Mouse (Mus musculus) spleen, adult 12 weeks (tissue): ENCODE measurements around the gene Myh9.
"Not testable (repeated sequence)": the region's sequence is repeated elsewhere in the genome, so short reads cannot be mapped to it uniquely, and the experiment has no call there.

Experiments used
- DNase-seq: peaks from one replicate; pipeline ENCODE4 v3.0.0; 2022; ENCODE audit warnings: low spot score

The Myh9 gene

GRCm38 (mm10) chr15:77867231-77867968 lies 25.4 kb upstream of the Myh9 start:
- DNase-seq: not testable (repeated sequence)

DNA sequence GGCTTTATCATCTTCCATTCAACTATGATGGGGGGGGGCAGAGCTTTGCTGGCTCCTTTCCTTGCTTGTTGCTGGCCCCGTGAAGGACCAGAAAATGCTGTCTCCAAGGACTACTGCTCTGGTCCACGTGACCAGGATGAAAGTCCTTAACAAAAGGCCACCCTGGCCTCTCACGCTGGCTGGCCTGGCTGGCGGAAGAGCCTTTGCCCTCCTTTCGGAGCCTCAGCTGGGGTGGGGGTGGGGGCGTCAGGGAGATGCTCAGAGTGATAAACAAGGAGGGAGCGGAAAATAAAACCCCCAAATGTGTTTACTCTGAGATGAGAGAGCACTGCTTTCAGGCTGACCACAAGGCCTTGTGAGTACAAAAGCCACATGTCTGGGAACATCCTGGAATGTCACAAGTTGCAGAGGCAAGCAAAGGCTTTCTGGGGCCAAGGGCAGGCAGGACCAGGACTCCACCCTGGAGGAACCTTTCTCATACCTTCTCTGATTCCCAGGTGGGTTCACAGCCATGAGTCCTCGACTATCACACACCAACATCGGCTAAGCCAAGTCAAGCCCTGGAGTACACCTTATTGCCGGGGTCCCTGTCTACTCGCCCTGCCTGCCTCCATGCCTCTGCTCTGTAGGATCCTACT lies 24.7 kb upstream of the Myh9 start:
- no peak for DNase-seq

DNA sequence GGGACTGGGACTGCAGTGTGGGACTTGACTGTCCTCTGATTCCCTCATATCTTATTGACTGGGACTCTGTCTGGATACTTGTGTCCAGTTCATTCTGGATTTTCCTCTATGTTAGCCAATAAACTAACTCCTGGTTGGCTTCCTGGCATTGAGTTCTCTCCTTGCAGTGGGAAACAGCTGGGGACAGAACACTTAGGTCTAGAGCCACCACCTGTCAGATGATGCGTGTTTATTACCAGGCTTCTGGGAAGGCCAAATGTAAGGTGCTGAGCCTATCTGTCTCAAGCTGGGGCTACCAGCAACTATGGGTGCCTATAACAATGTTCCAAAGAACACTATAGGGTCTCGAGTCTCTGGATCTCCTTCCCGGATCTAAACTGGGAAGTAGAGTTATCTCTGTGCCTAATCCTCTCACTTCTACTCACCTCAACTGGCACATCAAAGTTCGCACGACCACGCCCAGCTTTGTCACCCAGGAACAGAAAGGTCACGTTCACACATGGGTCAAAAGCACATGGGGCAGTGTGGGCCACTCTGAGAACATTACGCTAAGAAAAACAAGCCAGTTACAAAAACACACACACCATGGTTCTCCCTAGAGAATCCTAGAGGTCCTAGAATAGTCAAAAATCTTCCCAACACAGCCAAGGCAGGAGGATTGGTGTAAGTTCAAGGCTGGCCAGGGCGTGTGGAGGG lies 22.2 kb upstream of the Myh9 start:
- no peak for DNase-seq

DNA sequence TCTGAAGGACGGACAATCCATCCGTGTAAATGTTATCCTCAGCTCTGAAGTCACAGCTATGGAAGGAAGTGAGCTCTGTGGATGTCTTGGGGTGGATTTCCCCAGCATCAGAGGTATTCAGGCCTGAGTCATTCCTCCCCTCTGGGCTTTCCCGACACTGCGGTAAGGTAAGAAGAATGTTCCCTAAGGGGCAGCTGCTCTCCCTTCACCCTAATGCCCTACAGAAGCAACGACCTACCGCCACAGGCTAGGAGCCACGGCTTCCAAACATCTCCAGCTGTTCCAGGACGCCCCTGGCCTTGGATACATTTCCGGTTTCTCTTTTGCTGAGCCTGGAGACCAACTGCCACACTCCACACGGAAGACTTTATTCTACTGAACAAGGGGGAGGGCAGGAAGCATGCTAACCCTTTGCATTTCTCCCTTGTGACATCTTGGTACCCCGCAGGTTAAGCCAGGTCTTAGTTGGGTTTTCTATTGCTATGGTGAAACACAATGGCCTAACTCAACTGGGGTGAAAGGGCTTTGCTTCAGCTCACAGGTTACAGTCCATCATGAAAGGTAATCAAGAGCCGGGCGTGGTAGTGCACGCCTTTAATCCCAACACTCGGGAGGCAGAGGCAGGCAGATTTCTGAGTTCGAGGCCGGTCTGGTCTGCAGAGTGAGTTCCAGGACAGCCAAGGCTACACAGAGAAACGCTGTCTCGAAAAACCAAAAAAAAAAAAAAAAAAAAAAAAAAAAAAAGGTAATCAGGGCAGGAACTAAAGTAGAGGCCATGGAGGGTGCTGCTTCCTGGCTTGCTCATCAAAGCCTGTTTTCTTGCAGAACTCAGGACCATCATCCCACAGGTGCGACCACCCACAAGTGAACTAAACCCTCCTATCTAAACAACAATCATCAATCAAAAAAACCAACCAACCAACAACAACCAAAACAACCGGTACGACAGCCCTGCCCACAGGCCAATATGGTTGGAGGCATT lies 21.3 kb upstream of the Myh9 start:
- DNase-seq: no peak

GRCm38 (mm10) chr15:77860081-77860665 lies 18.2 kb upstream of the Myh9 start:
- DNase-seq: no peak

DNA sequence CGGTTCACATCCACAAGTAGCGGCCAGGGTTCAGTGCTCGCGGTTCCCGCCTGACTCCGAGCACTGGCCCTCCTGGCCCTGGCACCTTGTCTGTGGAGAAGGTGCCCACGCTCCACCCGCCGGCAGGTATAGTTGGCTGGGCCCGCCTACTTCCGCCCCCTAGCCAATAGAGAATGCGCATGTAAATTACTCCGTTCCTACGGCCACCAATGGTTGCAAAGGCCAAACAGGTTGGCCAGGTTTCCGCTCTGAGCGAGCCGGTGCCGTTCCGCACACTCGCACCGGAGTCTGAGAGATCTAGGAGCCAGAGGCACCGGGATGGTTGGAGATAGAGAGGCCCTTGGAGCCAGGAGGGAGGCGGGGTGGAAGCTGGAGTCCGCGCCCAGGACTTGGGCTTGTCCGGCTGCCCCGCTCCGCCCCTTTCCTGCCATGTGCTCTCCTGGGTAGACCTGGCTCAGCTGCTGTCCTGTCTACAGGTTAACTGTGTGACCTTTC lies 15.7 kb upstream of the Myh9 start:
- DNase-seq: no peak

- no peak for DNase-seq
These were observed 14.6 kb upstream of the Myh9 start for GRCm38 (mm10) chr15:77856541-77856940.

- no peak for DNase-seq
These were observed 13.3 kb upstream of the Myh9 start for GRCm38 (mm10) chr15:77855301-77855700.

DNA sequence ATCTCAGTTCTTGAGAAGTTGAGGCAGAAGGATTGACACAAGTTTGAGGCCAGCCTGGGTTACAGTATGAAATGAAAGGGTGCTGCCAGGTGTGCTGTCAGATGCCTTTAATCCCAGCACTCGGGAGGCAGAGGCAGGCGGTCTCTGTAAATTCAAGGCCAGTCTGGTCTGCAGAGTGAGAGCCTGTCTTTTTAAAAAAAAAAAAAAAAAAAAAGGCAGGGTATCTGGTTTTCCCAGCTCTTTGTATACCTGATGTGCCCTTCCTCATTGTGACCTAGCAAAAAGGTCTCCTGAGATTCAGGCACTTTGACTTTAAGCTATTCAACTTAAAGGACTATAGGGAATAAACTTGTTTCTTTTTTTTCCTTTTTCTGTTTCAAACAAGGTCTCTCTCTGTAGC lies 10.0 kb upstream of the Myh9 start:
- no peak for DNase-seq

GRCm38 (mm10) chr15:77851136-77851535 lies 9.2 kb upstream of the Myh9 start:
- no peak for DNase-seq

DNA sequence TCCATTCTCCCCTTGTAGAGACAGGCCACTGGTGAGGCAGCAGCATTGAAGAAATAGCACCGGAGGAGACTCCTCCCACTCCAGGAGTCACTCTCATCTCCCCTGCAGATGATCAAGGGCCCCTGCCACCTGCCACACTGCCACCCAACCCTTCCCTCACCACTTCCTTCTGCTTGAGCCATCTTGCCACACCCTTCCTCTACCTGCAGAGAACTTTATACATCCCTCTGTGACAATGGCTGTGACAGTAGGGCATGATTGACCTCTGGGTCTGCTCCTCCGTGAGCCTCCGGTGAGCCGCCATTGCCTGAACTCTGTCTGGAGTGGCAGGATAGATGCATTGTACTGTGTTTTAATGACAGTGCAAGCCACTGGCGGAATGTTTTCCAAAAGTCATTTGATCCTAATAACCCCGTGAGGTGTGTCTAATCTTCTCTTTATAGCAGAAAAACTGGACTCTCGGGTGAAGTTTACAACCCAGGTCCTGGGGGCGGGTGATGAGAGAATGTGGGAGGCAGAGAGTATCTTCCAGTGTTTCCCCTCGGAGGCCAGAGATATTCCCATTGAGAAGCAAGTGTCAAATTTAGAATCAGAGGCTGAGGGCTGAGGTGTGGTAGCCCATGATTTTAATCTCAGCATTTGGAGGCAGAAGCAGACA lies 7.7 kb upstream of the Myh9 start:
- DNase-seq: no peak

GRCm38 (mm10) chr15:77849039-77849436 lies 7.1 kb upstream of the Myh9 start:
- DNase-seq: no peak

- DNase-seq: no peak
These were observed 6.6 kb upstream of the Myh9 start for GRCm38 (mm10) chr15:77848415-77849038.

- DNase-seq: no peak
These were observed 5.9 kb upstream of the Myh9 start for GRCm38 (mm10) chr15:77847826-77848225.

DNA sequence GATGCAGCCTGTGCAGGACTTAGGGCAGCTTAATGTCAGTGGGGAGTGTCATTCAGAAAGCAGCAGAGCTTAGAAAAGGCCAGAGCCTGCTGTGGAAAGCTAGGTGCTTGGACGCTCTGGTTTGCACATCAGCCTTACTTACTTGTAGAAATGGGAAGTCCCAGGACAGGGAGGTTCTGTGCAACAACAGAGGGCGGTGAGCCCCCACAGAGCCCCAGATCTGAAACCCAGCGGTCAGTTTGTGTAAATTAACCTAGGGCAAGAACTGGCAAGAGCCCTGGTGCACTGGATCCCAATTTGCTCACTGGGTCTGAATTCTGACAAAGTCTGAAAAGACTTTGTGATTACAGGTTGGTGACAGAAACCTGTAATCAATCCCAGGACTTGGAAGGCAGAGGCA lies 5.1 kb upstream of the Myh9 start:
- no peak for DNase-seq

GRCm38 (mm10) chr15:77845931-77846595 lies 4.1 kb upstream of the Myh9 start:
- not testable (repeated sequence) for DNase-seq

- DNase-seq: no peak
These were observed 3.1 kb upstream of the Myh9 start for GRCm38 (mm10) chr15:77844955-77845635.

GRCm38 (mm10) chr15:77844048-77844447 lies 2.1 kb upstream of the Myh9 start:
- DNase-seq: no peak

GRCm38 (mm10) chr15:77843494-77844041 lies 1.6 kb upstream of the Myh9 start:
- not testable (repeated sequence) for DNase-seq
